Mouse (Mus musculus) gastrocnemius, adult 18-20 months (tissue): ENCODE measurements around the gene Mpg. TPM values are rescaled to one million over a fixed set of nuclear protein-coding genes. Genes with fewer than 3 reads are reported as not detected.
A peak's percentile ranks its signal among the peaks of the same experiment; 100 is the strongest.

Experiments used
- DNase-seq: peaks from one replicate; pipeline ENCODE4 v3.0.0; 2021; ENCODE audit warnings: low spot score
- total RNA-seq, 2 experiments: library from RNA; stranded (reverse); gene quantifications; 2 replicates each; pipeline ENCODE4 v1.2.3; 2021

Mpg gene
- total RNA-seq, 2 experiments from 2014 or later, result 4.1 to 4.4 TPM

DNA sequence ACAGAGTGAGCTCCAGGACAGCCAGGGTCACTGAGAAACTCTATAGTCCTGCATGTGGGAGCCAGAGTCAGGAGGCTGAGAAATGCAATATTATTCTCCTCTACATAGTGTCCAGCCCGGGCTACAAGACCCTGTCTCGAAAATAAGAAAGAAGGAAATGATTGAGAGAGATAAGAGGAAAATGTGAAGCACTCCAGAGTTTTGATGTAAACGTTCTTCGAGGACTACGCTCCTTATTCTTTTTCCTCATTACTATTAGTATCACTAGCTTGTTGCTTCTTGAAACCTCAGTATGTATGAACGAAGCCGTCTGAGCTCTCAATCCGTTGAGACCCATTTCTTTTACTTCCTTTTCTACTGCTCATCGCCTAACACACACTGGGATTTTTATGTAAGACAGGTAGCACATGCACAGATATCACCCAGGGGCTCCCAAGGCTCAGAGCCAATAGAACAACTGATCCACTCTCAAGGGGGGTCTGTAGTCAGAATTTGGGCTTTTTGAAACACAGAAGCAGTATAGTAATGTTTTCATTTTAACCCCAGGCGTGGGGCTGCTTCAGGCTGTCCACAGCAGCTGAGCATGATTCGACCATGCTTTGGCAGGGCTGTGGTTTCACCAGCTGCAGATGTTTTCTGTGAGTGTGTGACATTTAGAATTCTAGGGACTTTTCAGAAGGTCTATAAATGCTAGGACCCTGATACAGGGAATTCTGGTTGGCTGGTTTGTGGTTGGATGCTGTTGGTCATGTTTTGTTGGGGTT, 24.2 kb upstream of the Mpg start:
- DNase-seq, result no peak

DNA sequence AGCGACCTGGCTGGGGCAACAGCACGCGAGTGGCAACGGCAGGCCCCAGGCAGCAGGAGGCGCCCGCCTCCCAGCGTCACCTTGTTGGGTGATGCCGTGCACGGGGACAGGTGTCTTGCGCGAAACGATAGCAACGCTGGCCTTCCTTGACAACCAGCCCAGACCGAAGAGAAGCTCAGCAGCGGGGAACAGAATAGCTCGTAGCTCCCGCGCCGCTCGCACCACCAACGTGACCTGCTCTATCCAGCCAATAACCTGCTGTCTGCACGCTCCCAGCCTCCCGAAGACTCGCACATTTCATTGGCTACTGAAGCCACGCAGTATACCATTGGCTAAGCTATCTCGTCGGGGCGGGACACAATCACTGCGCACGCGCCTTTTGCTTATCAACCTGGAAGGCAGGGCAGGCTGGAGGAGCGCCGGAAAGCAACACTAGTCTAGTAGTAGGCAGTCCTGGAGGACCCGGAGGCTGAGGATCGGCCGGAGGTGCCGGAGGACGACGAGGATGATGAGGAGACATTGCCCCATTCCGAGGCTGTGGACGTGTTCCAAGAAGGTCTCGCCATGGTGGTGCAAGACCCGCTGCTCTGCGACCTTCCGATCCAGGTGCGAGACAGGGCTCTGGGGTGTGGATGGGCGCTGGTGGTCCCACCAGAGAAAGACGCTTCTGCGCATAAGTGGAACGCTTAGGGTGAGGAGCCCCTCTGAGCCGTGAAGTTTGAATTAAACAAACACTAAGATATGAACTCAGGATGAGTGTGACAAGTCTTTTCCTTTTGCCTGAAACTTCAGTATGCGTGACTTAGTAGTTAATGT, 21.0 kb upstream of the Mpg start, which contains the start of gene Snrnp25:
Gene Snrnp25, plus strand, starts transcription at position 358 of the 816 bp plus-strand sequence.
- peak; percentile 97 for DNase-seq

DNA sequence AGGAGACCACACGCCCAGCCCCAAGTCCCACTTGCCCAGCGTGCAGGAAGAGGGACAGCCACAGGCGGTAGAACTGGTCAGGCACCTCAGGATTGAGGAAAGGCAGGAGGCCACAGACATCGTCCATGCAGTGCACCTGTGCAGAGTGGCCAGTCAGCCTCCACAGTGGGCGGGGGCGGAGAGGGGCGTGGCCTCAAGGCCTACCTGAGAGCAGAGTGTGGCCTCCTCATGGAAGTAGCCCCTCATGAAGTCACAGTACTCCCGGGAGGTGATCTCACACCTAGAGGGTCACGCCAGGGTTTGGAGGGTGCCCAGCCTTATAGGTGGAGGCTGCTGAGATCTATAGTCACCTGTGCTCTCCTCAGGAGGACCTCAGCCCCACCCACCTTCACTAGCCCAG, 15.7 kb upstream of the Mpg start:
- no peak for DNase-seq

DNA sequence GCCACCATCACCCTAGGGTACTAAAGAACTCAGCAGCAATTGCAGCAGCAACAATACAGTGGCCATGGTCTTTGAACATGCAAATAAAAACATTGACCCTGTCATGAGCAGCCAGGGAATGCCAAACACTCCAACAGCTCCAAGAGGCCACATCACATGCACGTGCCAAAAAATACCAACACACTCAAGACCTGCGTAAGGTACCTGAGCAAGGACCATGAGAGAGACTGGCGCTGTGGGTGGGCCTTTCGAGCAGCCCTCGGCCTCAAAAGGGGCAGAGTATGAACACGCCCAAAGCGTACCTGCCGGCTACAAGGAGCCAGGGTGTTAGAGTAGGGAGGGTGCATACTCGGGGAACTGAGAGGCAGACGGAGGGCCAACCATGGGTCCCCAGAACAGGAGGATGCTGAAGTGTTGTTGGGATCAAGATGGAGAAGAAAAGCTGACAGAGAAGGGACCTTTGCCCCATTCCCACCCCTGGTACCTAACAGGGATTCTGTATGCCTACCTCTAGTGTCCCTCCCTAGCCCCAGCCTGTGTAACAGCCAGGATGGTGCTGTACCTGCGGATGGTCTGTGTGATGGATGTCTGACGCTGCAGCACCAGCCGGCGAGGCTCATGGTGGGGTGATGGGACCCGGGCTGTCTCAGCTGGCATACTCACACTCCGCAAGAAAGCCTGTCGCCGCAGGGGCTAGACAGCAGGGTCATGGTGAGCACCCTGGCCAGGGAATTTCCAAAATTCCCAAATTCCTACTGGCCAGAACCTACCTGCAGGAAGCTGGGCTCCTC, 10.7 kb upstream of the Mpg start:
- DNase-seq, result no peak

DNA sequence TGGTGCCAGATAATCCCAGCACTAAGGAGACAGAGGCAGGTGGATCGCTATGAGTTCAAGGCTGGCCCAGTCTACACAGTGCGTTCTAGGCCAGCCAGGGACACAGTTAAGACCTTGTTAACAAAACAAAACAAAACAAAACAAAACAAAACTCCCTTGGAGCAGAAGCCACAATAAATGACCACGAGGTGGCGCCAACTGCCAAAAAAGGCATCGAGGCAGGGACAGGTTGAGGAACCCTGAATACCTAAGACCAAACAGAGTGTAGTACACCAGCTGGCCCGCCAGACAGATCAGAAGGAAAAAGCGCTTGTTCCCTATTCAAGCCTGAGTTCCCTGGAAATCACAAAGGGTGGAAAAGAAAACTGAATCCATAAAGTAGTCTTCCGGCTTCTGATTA, 9.5 kb upstream of the Mpg start:
- peak; percentile 73 for DNase-seq

DNA sequence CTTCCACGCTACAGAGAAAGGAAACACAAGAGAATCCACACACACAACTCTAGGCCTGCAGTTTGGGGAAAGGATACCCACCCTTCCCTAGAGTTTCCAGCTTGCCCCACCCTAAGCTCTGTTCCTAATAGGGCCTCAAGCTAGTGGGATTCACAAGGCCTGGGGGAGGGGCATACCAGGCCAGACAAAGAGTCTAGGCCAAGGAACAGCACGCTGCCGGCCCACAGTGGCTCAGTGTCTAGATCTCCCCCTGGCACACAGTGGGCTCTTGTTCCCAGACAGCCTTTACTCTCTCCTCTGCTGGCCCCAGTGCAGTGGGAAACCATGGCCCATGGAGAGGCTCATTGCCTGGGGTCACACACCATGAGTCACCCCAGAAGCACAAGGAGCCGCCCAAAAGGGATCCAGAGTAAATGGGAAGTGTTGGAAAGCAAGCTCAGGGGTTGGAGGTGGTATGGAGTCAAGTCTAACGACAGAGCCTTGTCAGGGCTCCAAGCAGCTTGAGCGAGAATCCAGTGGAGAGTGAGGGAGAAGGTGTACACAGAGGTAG, 7.7 kb upstream of the Mpg start:
- DNase-seq, result no peak

DNA sequence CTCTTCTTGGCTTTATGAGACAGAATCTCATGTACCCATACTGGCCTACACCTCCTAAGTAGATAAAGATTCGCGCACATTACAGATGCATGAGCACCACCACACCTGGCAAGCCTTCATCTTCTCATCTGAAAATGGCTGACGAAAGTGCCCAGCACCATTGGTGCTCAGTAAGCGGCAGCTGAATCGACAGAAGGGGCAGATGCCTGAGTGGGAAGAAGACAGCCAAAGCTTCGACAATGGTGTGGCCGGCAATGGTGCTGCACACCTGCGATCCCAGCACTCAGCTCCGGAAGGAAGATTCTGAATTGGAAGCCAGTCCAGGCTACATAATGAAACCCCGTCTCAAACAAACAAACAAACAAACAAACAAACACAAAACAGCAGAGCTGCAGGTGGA, 7.0 kb upstream of the Mpg start:
- DNase-seq, result no peak

DNA sequence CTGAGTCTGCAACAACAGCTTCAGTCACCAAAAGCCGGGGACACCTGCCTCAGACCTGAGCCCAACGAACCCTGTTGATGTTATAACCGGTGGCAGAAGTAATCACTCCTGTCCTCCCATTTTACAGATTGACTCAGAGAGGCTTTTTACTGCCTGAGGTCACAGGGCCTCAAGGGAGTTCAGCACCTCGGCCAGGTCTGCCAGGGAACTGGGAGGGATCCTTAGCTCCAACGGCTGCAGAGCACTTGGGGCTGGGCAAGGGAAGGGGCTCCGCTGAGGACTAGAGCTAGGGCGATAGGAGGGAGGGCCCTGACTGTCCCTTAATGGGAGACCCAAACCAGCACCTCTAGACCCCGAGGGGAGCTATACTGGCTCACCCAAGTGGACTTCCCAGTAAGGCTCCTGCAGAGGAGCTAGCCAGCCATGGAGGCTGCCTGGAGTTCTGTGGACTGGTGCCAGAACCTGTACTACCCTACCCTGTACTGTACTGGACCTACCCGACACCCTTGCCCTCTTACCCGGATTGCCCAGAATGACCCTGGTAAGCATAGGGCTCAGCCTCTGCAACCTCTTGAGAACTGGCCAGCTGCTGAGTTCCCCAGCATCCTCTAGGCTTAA, 5.6 kb upstream of the Mpg start:
- DNase-seq, result no peak

DNA sequence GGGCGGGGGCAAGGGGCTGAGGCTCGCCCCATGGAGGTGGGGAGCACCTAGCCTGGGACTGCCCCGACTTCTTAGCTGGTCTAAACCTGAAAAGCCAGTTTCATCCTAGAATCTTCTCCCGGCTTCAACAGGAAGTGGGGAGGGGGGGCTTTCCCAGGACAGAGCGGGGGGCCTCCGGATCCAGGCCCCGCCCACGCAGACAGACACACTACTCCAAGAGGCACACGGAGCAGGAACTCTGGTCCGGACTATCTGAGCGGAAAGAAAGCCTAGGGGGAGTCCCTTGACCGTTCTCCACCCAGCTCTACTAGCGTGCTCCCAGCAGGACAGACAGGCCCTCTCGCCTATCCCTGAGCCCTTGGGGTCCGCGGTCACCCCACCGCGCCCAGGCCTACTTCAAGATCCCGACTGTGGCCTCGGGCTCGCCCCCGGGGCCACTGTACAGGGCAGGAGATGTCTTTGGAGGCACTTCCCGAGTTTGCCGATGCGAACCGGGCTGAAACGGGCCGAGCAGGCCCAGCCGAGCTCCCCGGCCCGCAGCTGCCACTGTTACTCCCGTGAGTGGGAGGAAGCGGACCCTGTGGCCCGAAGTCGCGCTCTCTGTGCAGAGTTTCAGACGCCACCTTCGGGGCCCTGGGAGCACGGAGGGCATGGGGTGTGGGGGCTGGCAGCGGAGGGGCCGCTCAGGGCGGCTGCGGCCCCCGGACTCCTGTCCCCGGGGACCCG, 4.9 kb upstream of the Mpg start:
- peak; percentile 64 for DNase-seq

DNA sequence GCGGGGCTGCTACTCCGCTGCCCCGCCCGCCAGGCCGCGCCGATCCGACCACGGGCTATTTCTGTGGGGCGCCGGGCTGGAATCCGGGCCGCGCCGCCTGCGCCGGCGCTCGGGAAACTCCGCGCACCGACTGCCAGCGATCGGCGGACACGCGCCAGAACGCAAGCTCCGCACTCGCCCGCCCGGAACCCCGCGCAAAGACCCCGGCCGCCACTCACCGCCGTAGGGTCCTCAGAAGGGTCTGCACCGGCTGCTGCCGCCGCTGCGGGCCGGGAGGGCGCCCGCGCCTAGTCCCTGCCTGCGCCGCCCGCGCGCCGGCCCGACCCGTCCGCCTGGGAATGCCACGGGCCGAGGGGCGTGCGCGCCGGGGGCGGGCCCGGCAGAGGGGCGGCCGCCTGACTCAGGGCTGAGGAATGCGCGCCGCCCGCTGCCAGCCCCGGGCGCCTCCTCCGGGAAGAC, 4.3 kb upstream of the Mpg start, which contains the start of gene Rhbdf1:
Gene Rhbdf1, minus strand, starts transcription at position 350 of the 459 bp plus-strand sequence.
- peak; percentile 47 for DNase-seq

DNA sequence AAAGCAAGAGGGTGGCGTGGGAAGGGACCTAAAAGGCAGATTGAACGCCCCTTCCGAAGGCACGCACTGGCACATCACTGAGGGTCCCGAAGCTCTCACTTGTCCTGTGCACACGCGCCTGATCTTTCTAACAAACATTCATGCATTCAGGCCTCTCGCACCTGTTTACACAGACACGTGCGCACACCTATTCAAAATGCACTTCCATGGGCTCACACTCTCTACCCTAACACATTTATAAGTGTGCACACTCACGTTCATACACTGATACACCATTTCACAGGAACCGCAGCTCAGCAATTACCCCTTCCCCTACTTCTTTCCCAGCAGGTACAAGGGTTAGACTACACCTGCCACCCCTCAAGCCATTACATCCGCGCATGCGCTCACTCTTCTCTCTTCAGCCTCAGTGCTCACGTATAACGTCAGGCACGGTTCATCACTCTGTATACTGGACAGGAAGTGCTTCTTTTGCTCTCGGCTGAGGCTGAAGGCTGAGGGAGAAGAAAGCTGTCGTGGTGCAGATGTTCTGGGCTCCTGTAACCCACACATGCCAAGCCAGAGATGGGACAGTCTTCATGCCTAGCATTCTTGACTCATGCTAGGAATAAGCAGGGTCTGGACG, 3.6 kb upstream of the Mpg start:
- no peak for DNase-seq

DNA sequence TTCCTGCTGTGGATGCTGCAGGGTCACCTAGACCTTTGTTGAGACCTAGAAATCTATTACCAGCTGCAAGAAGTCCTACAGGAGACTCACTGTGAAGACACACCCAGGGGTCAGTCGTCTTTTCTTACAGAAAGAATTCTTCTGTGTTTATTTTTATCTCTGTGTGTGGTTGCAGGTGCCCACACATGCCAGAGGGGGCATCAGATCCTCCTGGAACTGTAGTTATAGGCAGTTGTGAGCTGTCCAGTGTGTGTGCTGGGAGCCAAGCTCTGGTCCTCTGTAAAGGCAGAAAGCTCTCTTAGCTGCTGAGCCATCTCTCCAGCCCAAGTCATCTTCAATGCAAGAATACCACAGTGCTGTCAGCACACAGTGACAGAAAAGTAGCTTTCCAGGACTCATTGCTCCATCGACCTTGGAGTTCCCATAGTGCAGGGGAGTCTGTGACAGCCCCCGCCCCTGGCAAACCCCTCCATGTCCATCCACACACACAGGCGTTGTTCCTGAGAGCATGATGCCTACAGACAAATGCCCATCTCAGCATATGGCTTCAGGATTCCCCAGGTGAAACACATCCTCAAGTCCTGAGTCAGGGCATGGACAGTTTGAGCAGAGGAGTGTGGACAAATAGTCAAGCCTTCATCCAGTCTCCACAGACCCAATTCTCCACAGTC, 2.9 kb upstream of the Mpg start:
- no peak for DNase-seq

DNA sequence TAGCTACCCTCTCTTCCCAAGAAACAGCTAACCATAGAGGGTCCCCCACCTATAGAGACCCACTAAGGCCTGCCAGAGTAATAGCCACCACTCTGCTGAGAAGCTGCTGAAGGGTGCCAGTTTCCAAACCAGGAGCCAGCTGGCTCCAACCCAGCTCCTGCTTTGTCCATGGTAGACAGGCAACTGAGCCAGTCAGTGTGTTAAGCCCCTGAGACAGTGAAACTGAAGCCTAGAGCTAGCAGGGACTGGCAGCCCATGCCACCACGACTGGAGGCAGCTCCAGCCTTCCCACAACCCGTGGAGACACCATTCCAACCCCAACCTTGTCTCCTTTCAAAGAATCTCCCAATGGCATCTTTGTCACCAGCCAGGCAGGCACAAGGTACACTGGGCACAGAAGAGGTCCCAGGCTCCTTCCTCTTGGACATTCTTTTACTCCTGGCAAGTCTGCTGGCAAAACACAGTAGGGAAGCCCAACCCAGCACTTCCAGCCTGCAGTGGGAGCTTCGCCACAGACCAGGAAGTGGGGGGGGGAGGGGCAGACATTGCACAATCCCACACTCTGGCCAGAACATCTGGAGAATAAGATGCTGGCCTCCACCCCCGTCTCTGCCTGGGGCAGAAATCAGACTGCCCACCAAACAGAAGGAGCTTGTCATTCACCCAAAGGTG, 1.7 kb upstream of the Mpg start:
- peak; percentile 90 for DNase-seq

DNA sequence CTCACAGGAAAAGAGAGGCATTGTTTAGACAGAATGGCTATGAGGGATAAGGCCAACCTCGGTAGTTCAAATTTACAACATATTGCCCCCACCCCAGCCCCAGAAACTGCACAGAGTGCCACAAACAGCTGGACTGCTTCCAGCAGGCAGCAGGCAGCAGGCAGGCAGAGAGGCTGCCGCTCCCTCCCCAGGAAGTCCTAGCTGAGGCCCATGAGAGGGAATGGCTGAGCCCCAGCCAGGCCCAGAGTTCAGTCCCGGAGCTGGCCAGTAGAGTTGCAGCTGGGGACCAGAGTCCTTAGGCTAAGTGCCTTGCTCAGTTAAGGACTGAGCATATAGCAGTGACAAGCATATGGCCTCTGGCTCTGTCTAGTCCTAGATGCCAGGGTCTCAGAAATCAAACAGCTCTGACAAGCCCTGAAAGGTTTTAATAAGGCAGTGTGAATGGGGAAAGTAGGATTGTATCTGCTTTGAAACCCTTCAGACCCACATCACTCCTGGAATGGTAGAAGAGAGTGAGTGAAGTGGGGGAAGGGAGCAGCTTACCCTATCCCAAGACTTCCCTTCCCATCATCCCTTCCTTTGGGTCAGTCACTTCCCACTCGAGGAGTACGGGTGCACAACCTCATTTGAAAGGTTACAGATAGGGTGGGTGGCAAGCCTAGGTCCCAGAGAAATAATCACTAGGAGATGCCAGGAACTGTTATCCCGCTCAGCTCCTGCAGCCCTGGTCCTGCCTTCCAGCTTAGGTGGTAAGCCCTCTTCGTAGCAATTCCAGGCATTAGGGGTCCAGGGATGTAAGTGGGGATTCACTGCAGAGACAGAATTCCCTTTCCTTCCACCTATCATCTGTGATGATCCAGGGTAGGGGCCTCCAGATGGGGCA, 842 bp upstream of the Mpg start:
- DNase-seq, result peak; percentile 31

DNA sequence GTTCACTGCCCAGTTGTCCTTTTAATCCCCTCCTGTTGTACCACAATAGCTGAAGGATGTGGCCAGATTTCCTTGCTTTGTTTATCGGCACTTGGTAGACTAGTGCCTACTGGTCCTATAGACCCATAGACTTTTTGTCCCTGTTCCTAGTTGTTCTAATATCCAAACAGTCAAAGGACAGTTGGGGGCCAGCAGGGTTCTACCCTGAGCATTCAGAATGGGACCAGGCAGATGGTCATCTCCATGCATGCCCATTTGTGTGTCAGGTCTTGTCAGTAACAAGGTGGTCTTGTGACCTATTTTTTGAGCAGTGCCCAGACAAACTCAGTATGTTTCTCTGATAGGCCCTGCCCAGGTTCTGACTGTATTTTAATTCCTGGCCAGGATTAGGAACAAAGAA, 736 bp downstream of the Mpg start:
- DNase-seq, result no peak

DNA sequence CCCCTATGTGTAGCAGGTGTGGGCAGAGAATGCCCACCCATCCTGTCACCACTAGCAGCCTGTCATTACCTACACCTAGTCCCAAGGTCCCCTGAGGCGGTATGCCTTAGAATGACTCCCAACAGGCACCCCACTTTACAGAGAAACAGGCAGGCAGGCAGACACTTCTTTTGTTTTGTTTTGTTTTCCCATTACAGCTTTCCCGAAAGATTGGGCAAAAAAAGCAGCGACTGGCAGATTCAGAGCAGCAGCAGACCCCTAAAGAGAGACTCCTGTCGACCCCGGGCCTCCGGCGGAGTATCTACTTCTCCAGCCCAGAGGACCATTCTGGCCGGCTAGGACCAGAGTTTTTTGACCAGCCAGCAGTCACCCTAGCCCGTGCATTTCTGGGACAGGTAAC, 1.2 kb downstream of the Mpg start:
- DNase-seq, result no peak

DNA sequence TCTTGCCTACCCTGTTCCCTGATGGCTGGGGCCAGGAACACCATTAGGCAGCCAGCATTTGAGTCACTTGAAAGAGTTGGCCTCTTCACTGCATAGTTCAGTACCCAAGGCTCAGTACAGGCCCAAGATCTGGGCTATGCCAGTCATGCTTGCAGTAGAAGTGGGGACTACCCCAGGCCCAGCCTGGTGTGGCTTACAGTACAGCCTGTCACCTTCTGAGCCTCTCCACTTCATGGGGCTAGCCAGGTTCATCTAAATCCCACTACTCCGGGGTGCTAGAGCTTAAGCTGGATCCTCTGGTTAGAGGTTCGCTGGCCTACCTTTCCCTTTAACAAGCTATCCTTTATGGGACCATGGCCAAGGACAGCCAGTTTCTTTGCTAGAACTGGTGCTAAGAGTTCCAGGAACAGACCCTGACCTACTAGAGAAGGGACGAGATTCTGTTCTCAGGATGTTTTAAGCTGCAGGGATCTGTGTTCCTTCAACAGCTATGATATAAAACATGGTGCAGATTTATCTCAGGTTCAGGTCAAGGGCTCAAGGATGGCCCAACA, 2.1 kb downstream of the Mpg start:
- DNase-seq, result no peak
